Mouse (Mus musculus): Measurements from ENCODE around the gene Hhat.

- no peak for TF ChIP-seq CTCF (IDR thresholded peaks at IDR 0.05; ENCODE audit: extremely low read depth, insufficient read depth, insufficient read length, insufficient replicate concordance)
- no peak for TF ChIP-seq POLR2A (IDR thresholded peaks at IDR 0.05; ENCODE audit: low read depth, low read length)
Measured at GRCm38 (mm10) chr1:192485030-192485429, 286.0 kb downstream of the Hhat start.

Measured in spleen, adult 2 months (tissue).